Mouse (Mus musculus): ENCODE results near the gene Mfsd5. TPM values are rescaled to one million over a fixed set of nuclear protein-coding genes. Genes with fewer than 3 reads are reported as not detected.

Gene Mfsd5
- total RNA-seq, 2 experiments from 2014 or later, result 19.5 to 30.4 TPM

DNA sequence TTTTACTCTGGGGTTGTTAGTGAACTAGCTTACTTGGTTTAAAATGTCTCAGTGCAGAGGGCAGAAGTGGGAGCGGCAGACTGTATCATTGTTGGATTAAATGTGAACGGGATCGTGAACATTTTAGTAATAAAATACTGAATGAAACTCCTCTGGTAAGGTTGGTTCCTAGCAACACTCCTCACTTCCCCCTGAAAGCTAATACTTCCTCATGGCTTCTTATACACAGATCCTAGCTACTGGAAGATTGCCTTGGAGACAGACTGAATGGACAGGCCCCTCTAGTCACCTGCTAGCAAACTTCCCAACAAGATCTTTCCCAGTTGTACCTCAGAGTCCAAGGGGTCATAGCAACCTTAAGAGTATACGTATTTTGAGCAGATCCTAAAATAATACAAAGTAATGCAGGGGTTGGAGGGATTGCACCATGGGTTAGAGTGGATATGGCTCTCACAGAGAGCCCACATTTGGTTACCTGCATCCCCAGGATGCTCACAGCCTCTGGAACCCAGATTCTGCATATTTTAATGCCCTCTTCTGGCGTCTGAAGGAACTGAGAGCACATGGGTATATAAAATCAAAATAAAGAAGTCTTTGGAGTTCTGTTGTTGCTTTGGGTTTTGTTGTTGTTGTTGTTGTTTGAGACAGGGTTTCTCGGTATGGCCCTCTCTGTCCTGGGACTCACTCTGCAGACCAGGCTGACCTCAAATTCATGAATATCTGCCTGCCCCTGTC, 5.1 kb upstream of the Mfsd5 start:
- no peak for ATAC-seq (replicated peaks; ENCODE audit: low FRiP score, low TSS enrichment, poor library complexity, severe bottlenecking)

DNA sequence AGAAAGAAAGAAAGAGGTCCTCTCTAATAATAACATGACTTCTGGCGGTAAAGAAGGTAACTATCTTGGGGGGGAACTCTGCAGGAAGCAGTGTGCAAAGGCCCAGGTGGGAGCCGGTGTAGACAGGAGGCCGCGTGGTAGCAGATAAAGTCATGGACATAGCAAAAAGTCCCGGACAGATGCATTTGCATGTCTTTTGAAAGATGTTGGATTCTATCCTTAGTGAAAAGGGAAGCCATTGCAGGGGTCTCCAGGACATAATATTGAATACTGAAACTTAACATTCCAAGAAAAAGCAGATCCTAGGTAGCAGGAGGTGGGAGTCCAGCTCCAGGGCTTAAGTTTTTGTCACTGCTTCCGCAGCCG, 545 bp upstream of the Mfsd5 start:
- no peak for ATAC-seq (replicated peaks; ENCODE audit: low FRiP score, low TSS enrichment, poor library complexity, severe bottlenecking)

DNA sequence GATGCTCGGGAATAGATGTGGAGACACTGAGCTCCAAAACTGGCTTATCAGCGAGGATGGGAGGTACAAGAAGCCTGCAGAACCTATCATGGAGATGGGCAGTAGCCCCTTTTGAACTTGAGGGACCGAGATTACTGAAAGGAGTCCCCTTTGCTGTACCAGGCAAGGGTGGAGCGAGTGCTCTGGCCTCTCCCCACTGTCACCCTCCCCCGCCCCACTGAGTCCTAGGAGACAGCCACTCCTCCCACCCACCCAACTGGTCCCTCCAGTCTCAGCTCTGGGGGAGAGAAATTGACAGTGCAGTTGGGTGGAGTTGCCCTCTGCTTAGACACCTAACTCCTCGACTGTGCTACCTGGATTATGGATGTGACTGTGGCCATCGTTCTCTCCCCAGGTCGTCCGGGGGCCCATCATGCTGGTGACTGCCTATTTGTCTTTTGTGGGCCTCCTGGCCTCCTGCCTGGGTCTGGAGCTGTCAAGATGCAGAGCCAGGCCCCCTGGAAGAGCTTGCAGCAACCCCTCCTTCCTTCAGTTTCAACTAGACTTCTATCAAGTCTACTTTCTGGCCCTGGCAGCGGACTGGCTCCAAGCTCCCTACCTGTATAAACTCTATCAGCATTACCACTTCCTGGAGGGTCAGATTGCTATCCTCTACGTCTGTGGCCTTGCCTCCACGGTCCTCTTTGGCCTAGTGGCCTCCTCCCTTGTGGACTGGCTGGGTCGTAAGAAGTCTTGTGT, 698 bp downstream of the Mfsd5 start:
- ATAC-seq (replicated peaks; ENCODE audit: low FRiP score, low TSS enrichment, poor library complexity, severe bottlenecking), result peak; percentile 11; the same call in 1 of the 2 replicates

DNA sequence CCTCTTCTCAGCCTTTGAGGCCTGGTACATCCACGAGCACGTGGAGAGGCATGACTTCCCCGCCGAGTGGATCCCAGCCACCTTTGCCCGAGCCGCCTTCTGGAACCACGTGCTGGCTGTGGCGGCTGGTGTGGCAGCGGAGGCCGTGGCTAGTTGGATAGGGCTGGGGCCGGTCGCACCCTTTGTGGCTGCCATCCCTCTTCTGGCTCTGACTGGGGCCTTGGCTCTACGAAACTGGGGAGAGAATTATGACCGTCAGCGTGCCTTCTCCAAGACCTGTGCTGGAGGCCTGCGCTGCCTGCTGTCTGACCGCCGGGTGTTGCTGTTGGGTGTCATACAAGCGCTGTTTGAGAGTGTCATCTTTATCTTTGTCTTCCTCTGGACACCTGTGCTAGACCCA, 1.4 kb downstream of the Mfsd5 start:
- no peak for ATAC-seq (replicated peaks; ENCODE audit: low FRiP score, low TSS enrichment, poor library complexity, severe bottlenecking)

DNA sequence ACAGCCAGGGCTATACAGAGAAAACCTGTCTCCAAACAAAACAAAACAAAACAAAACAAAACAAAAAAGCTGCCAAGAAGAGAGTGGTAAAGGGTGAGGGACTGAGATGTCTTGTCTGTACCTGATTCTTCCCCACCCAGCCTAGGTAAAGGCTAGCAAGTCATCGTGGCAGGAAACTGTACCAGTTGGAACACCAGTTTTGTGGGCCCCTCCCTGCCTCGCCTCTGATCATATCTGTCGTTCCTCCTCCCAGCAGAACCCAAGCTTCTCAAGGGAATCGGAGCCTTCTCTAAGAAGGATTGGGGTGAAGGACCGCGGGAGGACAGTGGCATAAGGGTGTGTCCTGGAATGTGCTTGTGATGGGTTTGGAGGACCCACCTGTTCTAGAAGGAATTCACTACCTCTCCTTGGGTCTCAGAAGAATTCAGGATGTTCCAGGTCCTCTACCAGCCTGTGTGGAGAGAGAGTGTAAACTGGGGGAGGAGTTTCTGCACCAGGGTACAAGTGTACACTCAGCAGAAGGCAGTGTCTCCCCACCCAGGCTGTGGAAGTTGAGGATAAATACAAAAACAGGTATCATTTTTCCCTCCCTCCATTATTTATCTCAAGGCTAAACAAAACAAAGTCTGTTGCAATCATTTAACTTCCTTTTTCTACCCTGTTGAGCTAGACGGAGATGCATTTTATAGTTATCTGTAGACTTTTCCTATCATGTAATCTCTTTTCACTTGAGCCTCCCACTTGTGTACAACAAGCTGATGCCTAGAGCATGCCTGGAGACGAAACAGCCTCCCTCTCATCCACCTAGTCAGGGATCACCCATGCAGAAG, 3.4 kb downstream of the Mfsd5 start:
- ATAC-seq (replicated peaks; ENCODE audit: low FRiP score, low TSS enrichment, poor library complexity, severe bottlenecking), result 0 out of 2 replicates have a peak, but pooled peaks have one; percentile 16

DNA sequence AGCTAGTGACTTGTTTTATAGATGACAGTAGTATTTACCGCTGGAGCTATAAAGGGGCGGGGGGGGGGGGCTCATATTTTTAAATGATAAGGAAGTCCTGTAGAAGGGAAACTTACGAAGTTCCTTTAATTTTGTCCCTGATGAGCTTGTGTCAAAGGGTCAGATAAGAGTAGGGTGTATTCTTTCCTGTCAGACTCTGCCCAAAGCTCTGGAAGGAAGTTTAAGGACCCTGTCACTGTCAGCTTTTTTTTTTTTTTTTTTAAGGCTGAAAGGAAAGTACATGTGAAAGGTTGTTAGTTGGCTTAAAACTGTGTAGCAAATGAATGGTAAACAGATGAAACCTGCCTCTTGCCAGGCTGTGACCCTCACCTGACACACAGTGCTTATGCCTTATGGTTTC, 4.4 kb downstream of the Mfsd5 start:
- no peak for ATAC-seq (replicated peaks; ENCODE audit: low FRiP score, low TSS enrichment, poor library complexity, severe bottlenecking)

DNA sequence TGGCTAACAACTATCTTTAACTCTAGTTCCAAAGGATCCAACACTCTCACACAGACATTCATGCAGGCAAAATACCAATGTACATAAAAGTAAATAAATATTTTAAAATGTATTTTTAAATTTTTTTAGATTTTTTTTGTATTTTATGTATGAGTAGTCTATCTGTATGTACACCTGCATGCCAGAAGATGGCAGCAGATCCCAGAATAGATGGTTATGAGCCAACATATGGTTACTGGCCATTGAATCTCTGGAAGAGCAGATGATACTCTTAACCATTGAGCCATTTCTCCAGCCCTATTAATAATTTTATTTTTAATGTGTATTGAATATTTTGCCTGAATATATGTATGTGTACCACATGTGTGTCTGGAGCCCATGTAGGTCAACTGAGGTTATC, 8.1 kb downstream of the Mfsd5 start:
- no peak for ATAC-seq (replicated peaks; ENCODE audit: low FRiP score, low TSS enrichment, poor library complexity, severe bottlenecking)

DNA sequence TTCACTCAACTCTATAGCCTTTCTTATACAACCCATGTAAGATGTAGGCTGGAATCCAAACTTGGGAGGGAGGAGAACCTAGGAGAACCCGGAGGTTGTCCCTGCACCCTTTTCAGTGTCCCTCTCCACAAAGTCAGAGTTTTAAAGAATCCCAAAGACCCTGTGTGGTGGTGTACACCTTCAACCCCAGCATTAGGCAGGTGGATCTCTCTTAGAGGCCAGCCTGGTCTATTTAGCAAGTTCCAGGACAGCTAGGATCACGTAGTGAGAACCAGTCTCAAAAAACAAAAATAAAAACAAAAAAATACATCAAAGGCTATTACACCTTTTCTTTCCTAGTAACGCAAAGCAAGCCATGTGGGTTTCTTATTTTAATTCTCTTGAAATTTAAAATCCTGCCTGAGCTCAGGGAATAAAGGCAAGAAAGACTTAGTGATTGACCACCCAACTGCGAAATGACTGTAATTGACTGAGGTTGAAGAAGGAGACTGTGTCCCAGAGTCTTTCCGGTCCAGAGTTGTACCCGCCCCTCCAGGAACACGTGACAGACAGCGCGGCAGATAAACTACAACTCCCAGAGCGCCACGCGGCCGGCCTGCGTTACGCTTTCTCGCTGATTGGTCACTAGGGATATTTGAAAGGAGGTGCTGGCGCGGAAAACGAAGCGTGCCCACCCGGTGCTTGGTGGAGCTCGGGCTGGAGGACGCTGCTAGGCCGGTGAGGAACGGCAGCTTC, 16.5 kb downstream of the Mfsd5 start, which contains the start of gene Espl1:
Espl1 (plus strand) TSS at position 634 of the 735 bp plus-strand sequence.
- ATAC-seq (replicated peaks; ENCODE audit: low FRiP score, low TSS enrichment, poor library complexity, severe bottlenecking), result peak; percentile 100

DNA sequence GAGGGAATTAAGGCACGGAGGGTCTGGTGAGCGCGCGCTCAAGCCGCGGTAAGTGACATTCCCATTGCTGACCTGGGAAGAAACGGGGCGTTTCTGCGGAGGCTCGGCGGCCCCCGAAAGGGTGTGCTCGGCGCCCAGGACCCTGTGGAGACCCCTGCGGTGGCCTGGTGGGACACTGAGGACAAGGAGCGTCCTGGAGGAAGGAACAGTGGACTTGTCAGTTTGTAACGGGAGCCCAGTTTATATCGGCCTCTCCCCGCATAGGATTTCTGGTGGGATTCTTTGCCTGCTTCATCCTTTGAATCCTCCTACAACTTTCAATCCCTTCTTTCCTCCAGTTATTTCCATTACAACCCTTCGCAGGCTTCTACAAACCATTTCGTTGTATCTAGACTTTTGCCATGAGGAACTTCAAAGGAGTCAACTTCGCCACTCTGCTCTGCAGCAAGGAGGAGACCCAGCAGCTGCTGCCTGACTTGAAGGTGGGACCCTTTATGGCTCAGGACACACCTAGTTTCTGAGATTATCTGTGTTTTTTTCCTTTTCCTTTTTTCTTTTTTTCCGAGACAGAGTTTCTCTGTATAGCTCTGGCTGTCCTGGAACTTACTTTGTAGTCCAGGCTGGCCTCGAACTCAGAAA, 17.2 kb downstream of the Mfsd5 start:
- no peak for ATAC-seq (replicated peaks; ENCODE audit: low FRiP score, low TSS enrichment, poor library complexity, severe bottlenecking)

DNA sequence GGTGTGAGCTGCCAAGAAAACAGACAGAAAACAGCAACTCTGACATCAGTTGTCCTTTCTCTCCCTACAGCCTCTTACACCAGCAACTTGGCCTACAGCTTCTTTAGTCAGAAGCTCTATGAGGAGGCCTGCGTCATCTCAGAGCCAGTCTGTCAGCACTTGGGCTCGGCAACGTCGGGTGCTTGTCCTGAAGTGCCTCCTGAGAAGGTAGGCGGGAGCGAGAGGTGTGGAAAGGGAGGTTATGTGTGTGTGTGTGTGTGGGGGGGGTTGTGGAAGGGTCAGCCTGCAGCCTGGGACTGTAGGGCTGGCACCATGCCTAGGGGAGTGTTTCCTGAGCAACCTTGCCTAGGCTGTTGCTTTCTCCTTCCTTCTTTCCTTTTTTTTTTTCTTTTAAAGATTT, 23.3 kb downstream of the Mfsd5 start:
- no peak for ATAC-seq (replicated peaks; ENCODE audit: low FRiP score, low TSS enrichment, poor library complexity, severe bottlenecking)

DNA sequence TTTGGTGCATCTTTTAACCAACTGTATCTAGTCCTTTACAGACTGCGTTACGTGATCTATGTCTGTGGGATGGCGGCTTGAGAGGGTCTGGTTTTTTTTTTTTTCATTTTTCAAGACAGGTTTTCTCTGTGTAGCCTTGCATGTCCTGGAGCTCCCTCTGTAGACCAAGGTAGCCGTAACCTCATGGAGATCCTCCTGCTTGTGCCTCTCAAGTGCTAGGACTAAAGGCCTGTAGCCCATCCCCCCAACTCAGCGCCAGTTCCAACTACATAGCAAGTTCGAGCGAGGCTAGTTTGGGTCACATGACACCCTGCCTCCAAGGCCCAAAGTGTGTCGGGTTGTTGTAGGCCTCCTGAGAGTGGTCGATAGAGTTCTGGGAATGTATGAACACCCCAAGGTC, 29.5 kb downstream of the Mfsd5 start:
- no peak for ATAC-seq (replicated peaks; ENCODE audit: low FRiP score, low TSS enrichment, poor library complexity, severe bottlenecking)

DNA sequence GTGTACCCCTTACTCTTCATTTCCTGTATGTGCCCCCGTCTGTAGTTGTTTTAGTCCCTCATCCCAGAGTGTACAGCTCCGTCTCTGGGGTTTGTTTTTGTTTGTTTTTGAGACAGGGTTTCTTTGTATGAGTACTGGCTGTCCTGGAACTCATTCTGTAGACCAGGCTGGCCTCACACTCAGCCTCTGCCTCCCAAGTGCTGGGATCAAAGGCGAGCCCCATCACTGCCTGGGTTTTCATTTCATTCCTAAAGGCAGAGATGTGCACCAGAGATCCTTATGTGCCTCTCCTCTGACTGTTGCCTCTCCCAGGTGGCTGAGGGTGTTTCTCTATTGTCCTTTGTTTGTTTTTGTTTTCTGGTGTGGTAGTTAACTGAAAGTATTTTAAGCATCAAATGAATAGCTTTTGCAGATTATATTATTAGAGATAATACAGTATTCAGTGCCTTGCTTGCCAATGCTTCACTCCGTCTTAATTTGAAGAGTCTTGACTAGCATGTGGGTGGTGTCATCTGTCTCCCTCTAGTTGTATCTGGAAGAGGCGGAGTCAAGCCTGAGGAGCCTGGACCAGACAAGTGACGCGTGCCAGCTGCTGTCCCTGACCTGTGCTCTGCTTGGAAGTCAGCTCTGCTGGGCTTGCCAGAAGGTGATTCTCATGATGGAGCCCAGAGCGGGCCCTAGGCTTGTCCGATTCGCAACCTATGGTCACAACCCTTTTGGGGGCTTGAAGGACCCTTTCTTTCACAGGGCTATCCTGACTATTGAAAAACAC, 31.0 kb downstream of the Mfsd5 start:
- ATAC-seq (replicated peaks; ENCODE audit: low FRiP score, low TSS enrichment, poor library complexity, severe bottlenecking), result no peak

DNA sequence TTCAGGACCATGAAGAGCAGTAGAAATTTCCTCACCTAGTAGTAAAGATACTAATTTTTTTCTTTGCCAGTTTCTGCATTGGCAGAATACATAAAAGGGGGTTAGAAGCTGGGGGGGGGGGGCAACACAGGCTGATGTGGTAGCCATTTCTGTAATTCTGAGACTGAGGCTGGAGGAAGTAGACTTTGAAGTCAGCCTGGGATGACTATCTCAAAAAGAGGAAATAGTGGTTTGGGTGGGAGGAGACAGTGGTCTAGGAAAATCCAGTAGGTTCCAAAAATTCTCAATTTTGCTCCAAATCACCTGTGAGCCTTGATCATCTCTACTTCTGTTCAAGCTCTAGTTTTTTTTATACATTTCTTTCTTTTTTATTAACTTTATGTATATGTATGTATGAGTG, 32.2 kb downstream of the Mfsd5 start:
- no peak for ATAC-seq (replicated peaks; ENCODE audit: low FRiP score, low TSS enrichment, poor library complexity, severe bottlenecking)

DNA sequence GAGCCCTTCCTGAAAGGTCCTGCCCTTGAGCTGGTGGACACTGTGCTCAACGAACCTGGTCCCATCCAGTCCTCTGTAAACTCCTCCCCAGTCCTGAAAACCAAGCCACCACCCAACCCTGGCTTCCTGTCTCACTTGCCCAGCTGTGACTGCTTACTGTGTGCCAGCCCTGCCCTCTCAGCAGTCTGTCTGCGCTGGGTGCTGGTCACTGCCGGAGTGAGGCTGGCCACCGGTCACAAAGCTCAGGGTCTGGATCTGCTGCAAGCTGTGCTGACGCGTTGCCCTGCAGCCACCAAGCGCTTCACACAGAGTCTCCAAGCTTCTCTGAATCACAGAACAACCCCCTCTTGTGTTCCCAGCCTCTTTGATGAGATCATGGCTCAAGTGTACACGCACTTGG, 36.0 kb downstream of the Mfsd5 start:
- ATAC-seq (replicated peaks; ENCODE audit: low FRiP score, low TSS enrichment, poor library complexity, severe bottlenecking), result no peak

DNA sequence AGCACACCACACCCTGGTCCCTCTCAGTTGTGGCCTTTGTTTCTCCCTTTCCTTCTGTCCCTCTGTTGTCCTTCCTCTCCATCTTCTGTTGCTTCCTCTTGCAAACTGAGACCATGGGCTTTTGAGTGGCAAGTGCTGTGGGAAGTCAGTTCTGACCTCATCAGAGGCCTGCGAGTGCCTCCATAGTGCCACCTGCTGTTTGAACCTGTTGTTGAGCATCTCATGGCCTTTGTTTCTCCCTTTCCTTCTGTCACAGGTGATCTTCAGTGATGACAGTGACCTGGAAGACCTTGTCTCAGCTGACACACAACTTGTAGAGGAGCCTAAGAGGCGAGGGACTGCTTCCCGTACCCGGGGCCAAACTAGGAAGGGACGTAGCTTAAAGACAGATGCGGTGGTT, 37.0 kb downstream of the Mfsd5 start:
- peak; percentile 71 for ATAC-seq (replicated peaks; ENCODE audit: low FRiP score, low TSS enrichment, poor library complexity, severe bottlenecking)

DNA sequence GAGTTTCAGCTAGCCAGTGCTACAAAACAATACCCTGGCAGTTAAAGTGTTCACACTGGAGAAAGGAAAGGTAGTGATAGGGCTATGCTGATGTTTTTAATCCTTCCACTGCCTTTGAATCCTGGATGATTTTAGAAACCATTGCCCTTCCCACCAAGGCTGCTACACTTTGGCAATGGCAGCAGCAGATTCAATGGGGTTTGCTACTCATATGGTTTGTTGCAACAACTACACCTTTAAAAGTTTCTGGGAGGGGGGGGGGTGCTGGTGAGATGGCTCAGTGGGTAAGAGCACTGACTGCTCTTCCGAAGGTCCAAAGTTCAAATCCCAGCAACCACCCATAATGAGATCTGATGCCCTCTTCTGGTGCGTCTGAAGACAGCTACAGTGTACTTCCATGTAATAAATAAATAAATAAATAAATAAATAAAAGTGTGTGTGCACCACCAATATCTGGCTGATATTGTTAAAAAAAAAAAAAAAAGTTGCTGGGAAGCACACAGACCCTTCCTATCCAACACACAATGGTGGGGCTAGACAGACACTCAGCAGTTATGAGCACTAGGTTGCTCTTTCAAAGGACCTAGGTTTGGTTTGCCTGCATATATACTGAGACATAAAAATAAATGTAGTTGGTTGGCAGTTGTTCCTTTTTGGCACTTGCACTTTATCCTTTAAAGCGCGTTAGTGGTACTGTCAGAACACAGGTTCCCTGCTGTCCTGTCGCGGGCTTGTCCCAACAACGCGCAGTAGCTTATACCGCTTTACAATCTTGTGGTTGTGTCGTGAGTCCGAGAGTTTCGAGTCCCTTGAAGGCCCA, 45.6 kb downstream of the Mfsd5 start:
- no peak for ATAC-seq (replicated peaks; ENCODE audit: low FRiP score, low TSS enrichment, poor library complexity, severe bottlenecking)

DNA sequence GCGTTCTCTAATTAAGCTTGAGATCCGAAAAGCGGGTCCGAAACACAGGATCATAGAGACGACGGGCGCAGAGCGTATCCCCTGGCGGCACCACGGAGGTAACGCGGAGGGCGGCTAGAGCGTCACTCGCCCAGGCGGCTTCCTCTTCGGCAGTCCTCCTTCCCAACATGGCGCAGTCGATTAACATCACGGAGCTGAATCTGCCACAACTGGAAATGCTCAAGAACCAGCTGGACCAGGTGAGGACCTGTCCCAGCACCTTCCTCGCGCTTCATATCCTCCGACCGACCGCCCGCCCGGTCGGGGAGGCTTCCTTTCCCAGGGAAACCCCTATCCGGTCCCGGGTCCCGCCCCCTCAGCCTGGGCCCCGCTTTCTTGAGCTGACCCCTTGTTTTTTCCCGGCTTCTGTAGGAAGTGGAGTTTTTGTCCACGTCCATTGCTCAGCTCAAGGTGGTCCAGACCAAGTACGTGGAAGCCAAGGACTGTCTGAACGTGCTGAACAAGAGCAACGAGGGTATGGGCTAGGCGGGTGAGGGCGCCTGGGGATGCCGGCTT, 46.8 kb downstream of the Mfsd5 start, which contains the start of gene Pfdn5:
Pfdn5 (plus strand) TSS at position 95 of the 555 bp plus-strand sequence.
- peak; percentile 98 for ATAC-seq (replicated peaks; ENCODE audit: low FRiP score, low TSS enrichment, poor library complexity, severe bottlenecking)

Data from megakaryocyte-erythroid progenitor cell, adult 5-6 weeks (primary cell).